Mouse (Mus musculus) 416B (cell line): ENCODE measurements around the gene Olfr599.
"Not testable (repeated sequence)": the region's sequence is repeated elsewhere in the genome, so short reads cannot be mapped to it uniquely, and the experiment has no call there.

ENCODE experiments used
- DNase-seq: peaks from one replicate; pipeline ENCODE4 v3.0.0; 2011; ENCODE audit warnings: low read depth

Gene Olfr599

DNA sequence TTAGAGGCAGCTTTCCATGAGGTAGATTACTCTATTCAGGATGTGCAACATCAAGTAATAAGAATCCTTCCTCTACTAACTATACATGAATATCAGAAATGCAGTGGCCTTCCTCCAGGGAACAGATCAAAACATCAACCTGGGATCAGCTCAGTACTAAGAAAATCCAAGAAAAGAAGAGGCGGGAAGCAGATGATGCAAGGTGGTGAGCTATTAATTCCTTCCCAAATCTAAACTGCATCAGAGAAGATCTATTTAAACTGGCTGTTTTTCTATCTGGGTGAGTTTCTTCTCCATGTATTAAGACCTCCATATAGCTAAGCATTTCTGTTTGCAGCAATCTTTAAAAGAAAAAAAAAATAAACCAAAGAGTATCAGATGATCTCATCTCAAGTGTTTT is at the start of gene Olfr599:
Olfr599 (plus strand) TSS at position 301 of the 400 bp plus-strand sequence.
- no peak for DNase-seq

DNA sequence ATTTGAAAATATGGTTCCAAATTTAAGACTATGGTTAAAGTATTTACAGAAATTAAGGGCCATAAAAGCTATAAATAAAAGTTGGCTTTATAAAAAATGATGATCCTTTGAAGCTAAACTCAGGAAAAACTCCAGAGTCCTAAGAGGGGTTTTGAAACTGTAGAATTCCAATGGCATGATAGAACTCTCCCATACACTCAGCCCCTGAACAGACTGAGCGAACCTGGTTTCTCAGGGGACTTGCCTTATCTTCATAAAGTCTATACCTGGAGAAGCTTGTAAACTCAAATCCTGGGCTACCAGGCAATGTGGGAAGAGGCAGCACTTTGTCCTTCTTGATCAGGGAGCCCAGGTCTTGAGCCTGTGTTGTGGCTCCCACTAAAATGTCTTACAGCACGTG is 30.4 kb upstream of the Olfr599 start, which contains the start of gene Olfr596:
Olfr596 (plus strand) TSS at position 301 of the 400 bp plus-strand sequence.
- not testable (repeated sequence) for DNase-seq

DNA sequence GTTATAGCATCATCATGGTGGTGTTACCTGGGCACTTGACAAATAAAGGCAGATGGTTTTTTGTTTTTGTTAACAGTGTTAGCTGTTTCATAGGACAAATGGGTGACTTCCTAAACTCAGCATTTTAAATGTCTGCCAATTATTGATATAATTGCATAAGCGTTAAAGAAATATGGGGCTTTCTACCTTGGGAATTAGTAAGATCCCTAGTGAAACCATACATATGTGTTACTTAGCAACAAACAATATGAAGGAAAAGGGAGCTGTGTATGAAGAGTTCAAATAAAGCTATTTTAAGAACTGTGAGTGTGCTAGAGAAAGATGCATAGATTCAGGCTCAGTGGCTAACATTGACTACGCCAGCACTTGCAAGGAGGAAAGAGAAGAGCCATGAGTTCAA is 19.7 kb upstream of the Olfr599 start, which contains the start of gene Olfr597:
Olfr597 (plus strand) TSS at position 301 of the 400 bp plus-strand sequence.
- DNase-seq, result not testable (repeated sequence)

DNA sequence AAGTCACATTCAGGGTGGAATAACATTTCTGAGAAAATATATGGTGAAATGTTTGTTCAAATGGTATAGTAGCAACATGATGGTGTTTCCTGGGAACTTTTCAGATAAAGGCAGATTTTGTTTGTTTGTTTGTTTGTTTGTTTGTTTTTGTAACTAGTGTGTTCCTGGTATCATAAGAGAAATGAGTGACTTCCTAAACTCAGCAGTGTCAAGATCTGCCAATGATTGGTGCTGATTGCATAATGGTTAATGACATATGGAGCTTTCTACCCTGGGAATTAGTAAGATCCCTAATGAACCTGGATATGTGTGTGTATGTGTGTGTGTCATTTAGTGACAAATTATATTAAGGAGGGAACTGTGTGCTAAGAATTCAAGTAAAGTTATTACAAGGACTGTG is 12.4 kb upstream of the Olfr599 start, which contains the start of gene Olfr598:
Olfr598 (plus strand) TSS at position 301 of the 400 bp plus-strand sequence.
- no peak for DNase-seq

DNA sequence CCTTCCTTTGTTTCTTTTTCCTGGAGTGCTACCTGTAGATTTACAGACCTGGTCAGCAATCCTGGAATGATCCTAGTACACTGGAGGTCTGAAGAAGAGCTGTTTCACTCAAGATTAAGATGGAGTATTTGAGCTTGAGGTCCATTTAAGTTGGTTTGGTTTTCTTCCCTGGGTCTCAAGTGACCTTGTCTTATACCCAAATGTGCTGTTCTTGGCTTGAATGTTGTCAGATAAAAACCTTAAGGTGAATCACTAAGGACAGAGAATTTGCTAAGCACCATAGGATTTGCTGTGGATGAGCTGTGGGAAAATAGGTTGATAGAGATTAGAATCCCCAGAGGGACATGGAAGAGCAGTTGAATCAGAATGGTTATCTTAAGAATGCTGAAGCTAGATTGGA is 13.9 kb downstream of the Olfr599 start, which contains the start of gene Olfr600:
Olfr600 (minus strand) TSS at position 101 of the 400 bp plus-strand sequence.
- DNase-seq, result no peak

DNA sequence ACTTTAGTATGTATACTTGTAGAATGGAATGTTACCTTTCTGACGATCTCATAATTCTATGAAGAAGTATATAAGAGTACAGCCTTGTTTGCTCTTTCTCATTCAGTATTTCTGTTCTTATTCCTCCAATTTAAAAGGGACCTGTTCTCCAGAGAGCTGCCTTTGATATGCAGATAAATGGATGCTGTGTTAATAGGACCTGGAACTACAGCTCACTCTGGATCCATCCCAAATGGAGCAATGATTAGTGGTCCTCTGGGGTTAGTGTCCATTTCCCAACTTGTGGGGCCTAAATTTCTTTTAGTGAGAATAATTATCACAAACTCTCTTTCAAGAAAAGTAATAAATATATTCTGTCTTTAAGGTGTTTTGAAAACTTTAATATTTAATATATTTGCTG is 26.8 kb downstream of the Olfr599 start, which contains the start of gene Olfr601:
Olfr601 (minus strand) TSS at position 101 of the 400 bp plus-strand sequence.
- no peak for DNase-seq

DNA sequence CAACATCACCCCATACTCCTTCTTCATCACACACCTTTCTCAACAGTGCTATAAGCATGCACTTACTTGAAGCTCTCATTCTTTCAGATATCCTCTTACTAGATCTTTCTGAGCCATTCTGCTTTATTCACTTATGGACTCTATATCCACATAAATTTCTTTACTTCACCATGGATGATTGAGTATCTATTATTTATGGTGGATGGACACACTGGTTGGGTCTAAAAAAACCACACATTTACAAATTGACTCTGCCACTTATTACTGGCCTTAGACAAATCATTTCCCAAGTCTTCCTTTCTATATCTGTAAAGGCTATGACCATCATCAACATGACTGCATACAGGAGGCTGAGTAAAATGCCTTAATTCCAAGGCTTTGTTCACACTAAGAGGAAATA is 50.4 kb downstream of the Olfr599 start, which contains the start of gene Olfr603:
Olfr603 (minus strand) TSS at position 101 of the 400 bp plus-strand sequence.
- DNase-seq, result no peak
